Mouse (Mus musculus): ENCODE measurements at regions not wholly inside any gene's neighbourhood (a gene's known extent, or its start where the extent isn't known, plus 50 kb on each side); places are given as distances from the start of the nearest gene placed in this dataset.

DNA sequence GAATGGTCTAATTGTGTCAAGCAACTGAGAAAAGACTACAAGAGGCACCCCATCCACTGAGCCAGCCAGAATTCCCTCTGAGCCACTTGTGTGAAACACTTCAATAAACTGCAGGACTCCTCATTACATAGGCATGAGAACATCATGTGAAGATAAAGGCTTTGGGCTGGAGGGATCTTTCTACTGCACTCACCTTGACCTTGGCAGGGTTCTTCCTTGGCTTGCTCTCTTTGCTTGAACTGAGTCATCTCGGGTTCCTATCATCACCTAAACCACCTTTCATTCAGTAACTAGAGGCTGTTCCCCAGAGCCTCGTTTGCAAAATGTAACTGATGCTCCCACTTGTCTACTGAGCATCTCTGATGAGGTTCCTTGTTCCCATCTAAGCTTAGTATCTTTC, 221.4 kb upstream of the Zfp637 start:
- 63% methylated on average over 2 of the region's 2 CpGs for WGBS
- H3K27ac ChIP-seq (ENCODE audit: low read length): no peak overlapping the region
- no peak for ATAC-seq (replicated peaks; ENCODE audit: extremely low read depth, insufficient read depth, low FRiP score)

GRCm38 (mm10) chr6:117622446-117622845, 218.5 kb upstream of the Zfp637 start:
- WGBS: 72% methylated on average over 6 of the region's 6 CpGs
- Histone ChIP-seq H3K4me2 (ENCODE audit: low read depth, low read length) (no peak overlapping the region), H3K27me3 (ENCODE audit: control insufficient read depth, insufficient read depth, low read length) (peaks cover 19% of the 10 kb centered on the region), H3K27ac (ENCODE audit: low read length) (no peak overlapping the region), H3K9ac (ENCODE audit: low read length) (no peak overlapping the region), H3K4me1 (ENCODE audit: control insufficient read depth, insufficient read depth, low read length) (peaks cover 3% of the 10 kb centered on the region; the same call in 1 of the 2 replicates), H3K4me3 (ENCODE audit: low read length) (no peak overlapping the region), H3K36me3 (ENCODE audit: control insufficient read depth, insufficient read depth) (no peaks in the 10 kb centered on the region), H3K9me3 (replicated peaks; ENCODE audit: control insufficient read depth, low read length) (no peaks in the 10 kb centered on the region)
- ATAC-seq (replicated peaks; ENCODE audit: extremely low read depth, insufficient read depth, low FRiP score): no peak

More for the DNA sequence above, 221.4 kb upstream of the Zfp637 start:
- Histone ChIP-seq H3K36me3 (ENCODE audit: control insufficient read depth, insufficient read depth) (no peaks in the 10 kb centered on the region), H3K27me3 (ENCODE audit: control insufficient read depth, insufficient read depth, low read length) (peaks cover 21% of the 10 kb centered on the region), H3K4me2 (ENCODE audit: low read depth, low read length) (no peak overlapping the region), H3K9me3 (replicated peaks; ENCODE audit: control insufficient read depth, low read length) (no peaks in the 10 kb centered on the region), H3K4me3 (ENCODE audit: low read length) (no peak overlapping the region), H3K4me1 (ENCODE audit: control insufficient read depth, insufficient read depth, low read length) (peaks cover 9% of the 10 kb centered on the region; the same call in 1 of the 2 replicates), H3K9ac (ENCODE audit: low read length) (no peak overlapping the region)

DNA sequence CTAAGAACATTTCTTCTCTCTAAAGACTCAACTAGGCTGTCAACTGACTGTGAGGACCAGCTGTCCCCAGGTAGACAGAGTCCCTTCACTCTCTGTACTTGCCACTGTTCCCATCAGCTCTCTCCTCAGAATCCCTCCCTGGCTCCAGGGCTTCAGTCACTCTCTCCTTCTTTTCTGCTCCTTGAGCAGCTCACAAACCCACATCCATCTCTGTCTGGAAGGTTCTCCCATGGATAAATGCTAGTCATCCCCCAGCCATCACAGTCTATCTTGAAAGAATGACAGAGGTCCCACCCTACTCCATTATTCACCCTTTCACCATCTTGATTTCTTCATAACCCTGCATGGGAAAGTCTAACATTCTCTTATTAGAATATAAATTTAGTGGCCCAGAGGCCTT, 218.0 kb upstream of the Zfp637 start:
- Histone ChIP-seq H3K4me3 (ENCODE audit: low read length) (no peak overlapping the region), H3K27me3 (ENCODE audit: control insufficient read depth, insufficient read depth, low read length) (peaks cover 19% of the 10 kb centered on the region), H3K27ac (ENCODE audit: low read length) (no peak overlapping the region), H3K36me3 (ENCODE audit: control insufficient read depth, insufficient read depth) (no peaks in the 10 kb centered on the region), H3K4me1 (ENCODE audit: control insufficient read depth, insufficient read depth, low read length) (no peaks in the 10 kb centered on the region), H3K9me3 (replicated peaks; ENCODE audit: control insufficient read depth, low read length) (no peaks in the 10 kb centered on the region), H3K9ac (ENCODE audit: low read length) (no peak overlapping the region), H3K4me2 (ENCODE audit: low read depth, low read length) (no peak overlapping the region)
- no peak for ATAC-seq (replicated peaks; ENCODE audit: extremely low read depth, insufficient read depth, low FRiP score)

- no peak for ATAC-seq (replicated peaks; ENCODE audit: extremely low read depth, insufficient read depth, low FRiP score)
- H3K4me2 ChIP-seq (ENCODE audit: low read depth, low read length): no peak overlapping the region
- H3K4me1 ChIP-seq (ENCODE audit: control insufficient read depth, insufficient read depth, low read length): no peaks in the 10 kb centered on the region
- no peak overlapping the region for H3K27ac ChIP-seq (ENCODE audit: low read length)
- H3K27me3 ChIP-seq (ENCODE audit: control insufficient read depth, insufficient read depth, low read length): peaks cover 6% of the 10 kb centered on the region
- H3K4me3 ChIP-seq (ENCODE audit: low read length): no peak overlapping the region
- 45% methylated on average over 5 of the region's 5 CpGs for WGBS
- no peaks in the 10 kb centered on the region for H3K9me3 ChIP-seq (replicated peaks; ENCODE audit: control insufficient read depth, low read length)
- H3K36me3 ChIP-seq (ENCODE audit: control insufficient read depth, insufficient read depth): no peaks in the 10 kb centered on the region
- H3K9ac ChIP-seq (ENCODE audit: low read length): no peak overlapping the region
Observed at GRCm38 (mm10) chr6:117625716-117626115, 215.3 kb upstream of the Zfp637 start.

- Histone ChIP-seq H3K4me1 (ENCODE audit: control insufficient read depth, insufficient read depth, low read length) (no peaks in the 10 kb centered on the region), H3K4me2 (ENCODE audit: low read depth, low read length) (no peak overlapping the region), H3K36me3 (ENCODE audit: control insufficient read depth, insufficient read depth) (no peaks in the 10 kb centered on the region), H3K27ac (ENCODE audit: low read length) (no peak overlapping the region), H3K9me3 (replicated peaks; ENCODE audit: control insufficient read depth, low read length) (no peaks in the 10 kb centered on the region), H3K9ac (ENCODE audit: low read length) (no peak overlapping the region), H3K4me3 (ENCODE audit: low read length) (no peak overlapping the region), H3K27me3 (ENCODE audit: control insufficient read depth, insufficient read depth, low read length) (peaks cover 4% of the 10 kb centered on the region; the same call in 1 of the 2 replicates)
- ATAC-seq (replicated peaks; ENCODE audit: extremely low read depth, insufficient read depth, low FRiP score): no peak
- 79% methylated on average over 3 of the region's 3 CpGs for WGBS
Observed at GRCm38 (mm10) chr6:117627461-117627860, 213.5 kb upstream of the Zfp637 start.

DNA sequence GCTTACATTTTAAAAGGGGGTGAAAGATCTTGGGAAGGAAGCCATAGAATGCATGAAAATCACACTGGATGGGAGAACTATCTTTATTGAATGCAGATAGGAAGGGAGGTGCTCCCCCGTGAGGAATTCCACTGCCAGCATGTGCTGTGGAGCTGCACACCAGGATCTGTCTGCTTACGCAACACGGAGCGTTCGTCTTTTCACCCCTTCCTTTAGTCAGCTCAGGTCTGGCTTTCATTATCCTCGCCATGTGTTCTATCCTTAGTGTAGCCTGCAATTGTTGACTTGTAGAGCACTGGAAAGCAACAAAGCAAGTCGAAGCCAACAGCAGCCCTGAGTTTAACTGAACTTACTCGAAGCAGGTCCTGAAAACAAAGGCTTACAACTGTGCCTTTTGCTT, 194.4 kb upstream of the Zfp637 start:
- no peak overlapping the region for H3K9ac ChIP-seq (ENCODE audit: low read length)
- no peak for ATAC-seq (replicated peaks; ENCODE audit: extremely low read depth, insufficient read depth, low FRiP score)
- H3K4me3 ChIP-seq (ENCODE audit: low read length): no peak overlapping the region
- no peak overlapping the region for H3K4me2 ChIP-seq (ENCODE audit: low read depth, low read length)
- 64% methylated on average over 8 of the region's 8 CpGs for WGBS
- H3K27ac ChIP-seq (ENCODE audit: low read length): no peak overlapping the region
- H3K9me3 ChIP-seq (replicated peaks; ENCODE audit: control insufficient read depth, low read length): no peaks in the 10 kb centered on the region
- no peaks in the 10 kb centered on the region for H3K4me1 ChIP-seq (ENCODE audit: control insufficient read depth, insufficient read depth, low read length)
- H3K36me3 ChIP-seq (ENCODE audit: control insufficient read depth, insufficient read depth): no peaks in the 10 kb centered on the region
- no peaks in the 10 kb centered on the region; the same call in 1 of the 2 replicates for H3K27me3 ChIP-seq (ENCODE audit: control insufficient read depth, insufficient read depth, low read length)

- Histone ChIP-seq H3K36me3 (ENCODE audit: control insufficient read depth, insufficient read depth) (no peaks in the 10 kb centered on the region), H3K27ac (ENCODE audit: low read length) (no peak overlapping the region), H3K4me3 (ENCODE audit: low read length) (no peak overlapping the region), H3K27me3 (ENCODE audit: control insufficient read depth, insufficient read depth, low read length) (peaks cover 3% of the 10 kb centered on the region; the same call in 1 of the 2 replicates), H3K4me1 (ENCODE audit: control insufficient read depth, insufficient read depth, low read length) (no peaks in the 10 kb centered on the region), H3K4me2 (ENCODE audit: low read depth, low read length) (no peak overlapping the region), H3K9me3 (replicated peaks; ENCODE audit: control insufficient read depth, low read length) (no peaks in the 10 kb centered on the region), H3K9ac (ENCODE audit: low read length) (no peak overlapping the region)
- 86% methylated on average over 5 of the region's 5 CpGs for WGBS
- no peak for ATAC-seq (replicated peaks; ENCODE audit: extremely low read depth, insufficient read depth, low FRiP score)
Observed at GRCm38 (mm10) chr6:117650541-117650940, 190.4 kb upstream of the Zfp637 start.

DNA sequence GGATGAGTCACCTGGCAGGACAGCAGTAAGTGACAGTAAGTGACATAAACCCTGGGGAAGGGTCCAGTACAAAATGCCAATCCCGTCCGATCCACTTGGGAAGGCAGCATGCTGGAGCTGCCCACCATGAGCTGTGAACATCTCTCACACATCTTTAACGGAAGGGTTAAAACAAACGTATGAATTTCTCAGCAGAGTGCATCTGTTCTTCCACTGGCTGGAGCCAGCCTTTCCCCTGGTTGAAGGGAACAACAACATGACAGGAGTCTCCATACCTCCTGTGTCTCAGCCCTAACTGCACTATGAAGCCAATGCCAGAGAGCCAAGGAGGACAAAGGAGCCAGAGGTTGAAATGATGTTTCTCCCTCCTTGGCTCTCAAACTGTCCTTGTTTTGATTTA, 189.4 kb upstream of the Zfp637 start:
- WGBS: 81% methylated on average over 4 of the region's 4 CpGs
- H3K27me3 ChIP-seq (ENCODE audit: control insufficient read depth, insufficient read depth, low read length): 0 out of 2 replicates have a peak, but pooled peaks cover 5% of the 10 kb centered on the region
- H3K4me3 ChIP-seq (ENCODE audit: low read length): no peak overlapping the region
- no peak for ATAC-seq (replicated peaks; ENCODE audit: extremely low read depth, insufficient read depth, low FRiP score)
- no peak overlapping the region for H3K27ac ChIP-seq (ENCODE audit: low read length)
- no peak overlapping the region for H3K4me2 ChIP-seq (ENCODE audit: low read depth, low read length)
- no peak overlapping the region for H3K9ac ChIP-seq (ENCODE audit: low read length)
- no peaks in the 10 kb centered on the region for H3K9me3 ChIP-seq (replicated peaks; ENCODE audit: control insufficient read depth, low read length)
- H3K36me3 ChIP-seq (ENCODE audit: control insufficient read depth, insufficient read depth): no peaks in the 10 kb centered on the region
- no peaks in the 10 kb centered on the region for H3K4me1 ChIP-seq (ENCODE audit: control insufficient read depth, insufficient read depth, low read length)

DNA sequence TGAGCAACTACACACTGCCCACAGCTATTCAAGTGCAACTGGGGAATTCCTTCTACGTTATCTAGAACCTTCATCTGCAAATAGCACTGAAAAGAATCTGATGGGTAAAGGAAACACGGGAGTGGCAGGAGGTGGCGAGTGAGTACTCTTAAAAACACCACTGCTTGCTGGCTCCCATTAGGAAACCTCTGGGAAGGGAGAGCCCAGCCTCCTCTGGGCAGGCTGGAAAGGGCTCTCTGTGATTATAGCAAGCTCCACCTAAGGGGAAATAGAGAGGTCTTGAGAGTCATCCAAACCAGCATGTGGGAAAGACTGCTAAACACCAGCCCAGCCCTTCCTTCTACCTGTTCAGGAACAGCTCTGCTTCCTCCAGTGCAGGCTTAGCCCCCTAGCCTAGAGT, 189.0 kb upstream of the Zfp637 start:
- H3K27me3 ChIP-seq (ENCODE audit: control insufficient read depth, insufficient read depth, low read length): 0 out of 2 replicates have a peak, but pooled peaks cover 5% of the 10 kb centered on the region
- H3K27ac ChIP-seq (ENCODE audit: low read length): no peak overlapping the region
- H3K9ac ChIP-seq (ENCODE audit: low read length): no peak overlapping the region
- no peaks in the 10 kb centered on the region for H3K4me1 ChIP-seq (ENCODE audit: control insufficient read depth, insufficient read depth, low read length)
- no peak overlapping the region for H3K4me2 ChIP-seq (ENCODE audit: low read depth, low read length)
- 30% methylated on average over 3 of the region's 3 CpGs for WGBS
- no peak overlapping the region for H3K4me3 ChIP-seq (ENCODE audit: low read length)
- H3K9me3 ChIP-seq (replicated peaks; ENCODE audit: control insufficient read depth, low read length): no peaks in the 10 kb centered on the region
- H3K36me3 ChIP-seq (ENCODE audit: control insufficient read depth, insufficient read depth): no peaks in the 10 kb centered on the region
- ATAC-seq (replicated peaks; ENCODE audit: extremely low read depth, insufficient read depth, low FRiP score): no peak

- ATAC-seq (replicated peaks; ENCODE audit: extremely low read depth, insufficient read depth, low FRiP score): no peak
Observed at GRCm38 (mm10) chr6:117652917-117653316, 188.1 kb upstream of the Zfp637 start.

More at GRCm38 (mm10) chr6:117652917-117653316, 188.1 kb upstream of the Zfp637 start:
- H3K4me1 ChIP-seq (ENCODE audit: control insufficient read depth, insufficient read depth, low read length): no peaks in the 10 kb centered on the region
- H3K9me3 ChIP-seq (replicated peaks; ENCODE audit: control insufficient read depth, low read length): no peaks in the 10 kb centered on the region
- no peaks in the 10 kb centered on the region for H3K36me3 ChIP-seq (ENCODE audit: control insufficient read depth, insufficient read depth)
- 60% methylated on average over 9 of the region's 9 CpGs for WGBS
- H3K27ac ChIP-seq (ENCODE audit: low read length): no peak overlapping the region
- 0 out of 2 replicates have a peak, but pooled peaks cover 5% of the 10 kb centered on the region for H3K27me3 ChIP-seq (ENCODE audit: control insufficient read depth, insufficient read depth, low read length)
- H3K4me3 ChIP-seq (ENCODE audit: low read length): no peak overlapping the region
- H3K4me2 ChIP-seq (ENCODE audit: low read depth, low read length): no peak overlapping the region
- no peak overlapping the region for H3K9ac ChIP-seq (ENCODE audit: low read length)
